Mouse (Mus musculus): ENCODE measurements around the gene Mrm2. TPM values are rescaled to one million over a fixed set of nuclear protein-coding genes. Genes with fewer than 3 reads are reported as not detected.
A peak's percentile ranks its signal among the peaks of the same experiment; 100 is the strongest.

Mrm2 gene
- polyA plus RNA-seq, 1 experiment from 2014 or later: 21.3 TPM

DNA sequence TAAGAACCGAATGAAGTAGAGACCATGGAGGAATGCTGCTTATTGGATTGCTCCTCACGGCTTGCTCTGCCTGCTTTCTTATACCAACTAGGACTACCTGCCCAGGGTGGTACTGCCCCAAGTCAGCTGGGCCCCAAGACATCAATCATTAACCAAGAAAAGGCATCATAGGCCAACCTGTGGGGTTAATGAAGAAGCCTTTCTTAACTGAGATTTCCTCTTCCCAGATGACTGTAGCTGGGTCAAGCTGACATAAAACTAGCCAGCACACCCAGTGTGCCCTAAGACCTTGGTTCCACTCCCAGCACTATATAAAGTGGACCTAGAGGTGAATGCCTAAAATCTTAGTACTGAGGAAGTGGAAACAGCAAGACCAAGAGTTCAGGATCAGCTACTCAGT lies 42.5 kb downstream of the Mrm2 start:
- H3K27me3 ChIP-seq: no peaks in the 10 kb centered on the region
- no peak for ATAC-seq (replicated peaks)

GRCm38 (mm10) chr5:140288287-140288686 lies 43.4 kb downstream of the Mrm2 start:
- H3K4me2 ChIP-seq (replicated peaks): no peak overlapping the region
- 46% methylated on average over 3 of the region's 3 CpGs for WGBS
- ATAC-seq (replicated peaks): peak; percentile 62

More for the DNA sequence above, 42.5 kb downstream of the Mrm2 start:
- 97% methylated on average over 2 of the region's 2 CpGs for WGBS
- H3K36me3 ChIP-seq: 0 out of 2 replicates have a peak, but pooled peaks cover 7% of the 10 kb centered on the region
- no peak overlapping the region for H3K9ac ChIP-seq (replicated peaks)
- H3K4me3 ChIP-seq: no peak overlapping the region
- H3K27ac ChIP-seq (replicated peaks): no peak overlapping the region
- H3K4me2 ChIP-seq (replicated peaks): no peak overlapping the region
- H3K9me3 ChIP-seq: no peaks in the 10 kb centered on the region
- no peaks in the 10 kb centered on the region for H3K4me1 ChIP-seq

DNA sequence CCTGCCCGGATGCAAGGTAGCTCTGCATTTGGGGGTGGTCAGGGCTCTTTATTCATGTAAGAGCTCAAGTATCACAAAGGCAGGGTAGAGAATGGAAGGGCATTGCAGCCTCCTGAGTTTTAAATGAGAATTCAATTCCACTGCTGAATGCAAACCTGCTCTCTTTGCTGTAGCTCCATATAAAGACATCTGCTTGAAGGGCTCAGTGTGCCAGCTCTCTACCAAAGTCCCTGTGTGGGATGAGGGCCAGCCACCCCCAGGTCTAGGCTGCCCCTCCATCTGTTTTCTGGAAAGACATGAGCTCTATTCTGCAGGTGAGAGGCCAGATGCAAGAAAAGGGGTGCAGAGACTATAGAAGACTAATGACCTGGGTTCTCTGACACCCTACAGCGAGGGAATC lies 46.9 kb downstream of the Mrm2 start:
- H3K27ac ChIP-seq (replicated peaks): no peak overlapping the region
- no peak overlapping the region for H3K4me3 ChIP-seq
- 75% methylated on average over 2 of the region's 2 CpGs for WGBS

More at GRCm38 (mm10) chr5:140288287-140288686, 43.4 kb downstream of the Mrm2 start:
- Histone ChIP-seq H3K4me1 (no peaks in the 10 kb centered on the region), H3K27ac (replicated peaks) (no peak overlapping the region), H3K4me3 (no peak overlapping the region), H3K9me3 (no peaks in the 10 kb centered on the region), H3K27me3 (no peaks in the 10 kb centered on the region), H3K36me3 (0 out of 2 replicates have a peak, but pooled peaks cover 7% of the 10 kb centered on the region), H3K9ac (replicated peaks) (no peak overlapping the region)

DNA sequence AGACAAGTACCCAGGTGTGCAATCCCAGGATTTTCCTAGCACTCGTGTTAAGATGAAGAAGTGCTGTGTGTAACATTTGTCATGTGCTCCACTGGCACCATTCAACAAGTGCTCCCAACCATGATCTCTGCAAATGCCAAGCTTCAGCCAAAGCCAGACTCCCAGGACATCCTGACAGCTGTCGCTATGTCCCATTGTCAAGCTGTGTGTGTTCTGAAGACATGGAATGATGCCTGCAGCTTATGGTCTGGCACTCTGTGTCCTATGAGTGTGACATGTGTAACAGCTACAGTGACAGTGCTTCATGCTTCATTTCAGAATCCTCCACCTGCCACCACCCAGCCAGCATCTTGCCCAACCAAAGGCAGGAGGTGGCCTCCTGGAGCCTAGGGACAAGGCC lies 47.7 kb downstream of the Mrm2 start:
- H3K4me3 ChIP-seq: no peak overlapping the region
- no peak overlapping the region for H3K27ac ChIP-seq (replicated peaks)
- H3K27me3 ChIP-seq: no peaks in the 10 kb centered on the region
- no peak for ATAC-seq (replicated peaks)
- no peaks in the 10 kb centered on the region for H3K36me3 ChIP-seq
- H3K9me3 ChIP-seq: no peaks in the 10 kb centered on the region
- H3K9ac ChIP-seq (replicated peaks): no peak overlapping the region
- H3K4me2 ChIP-seq (replicated peaks): no peak overlapping the region
- 84% methylated on average over 2 of the region's 2 CpGs for WGBS
- H3K4me1 ChIP-seq: peaks cover 10% of the 10 kb centered on the region; the same call in 1 of the 2 replicates

More for the DNA sequence above, 46.9 kb downstream of the Mrm2 start:
- Histone ChIP-seq H3K27me3 (no peaks in the 10 kb centered on the region), H3K4me1 (peaks cover 10% of the 10 kb centered on the region; the same call in 1 of the 2 replicates), H3K9me3 (no peaks in the 10 kb centered on the region), H3K36me3 (0 out of 2 replicates have a peak, but pooled peaks cover 4% of the 10 kb centered on the region), H3K4me2 (replicated peaks) (no peak overlapping the region), H3K9ac (replicated peaks) (no peak overlapping the region)
- ATAC-seq (replicated peaks): no peak

DNA sequence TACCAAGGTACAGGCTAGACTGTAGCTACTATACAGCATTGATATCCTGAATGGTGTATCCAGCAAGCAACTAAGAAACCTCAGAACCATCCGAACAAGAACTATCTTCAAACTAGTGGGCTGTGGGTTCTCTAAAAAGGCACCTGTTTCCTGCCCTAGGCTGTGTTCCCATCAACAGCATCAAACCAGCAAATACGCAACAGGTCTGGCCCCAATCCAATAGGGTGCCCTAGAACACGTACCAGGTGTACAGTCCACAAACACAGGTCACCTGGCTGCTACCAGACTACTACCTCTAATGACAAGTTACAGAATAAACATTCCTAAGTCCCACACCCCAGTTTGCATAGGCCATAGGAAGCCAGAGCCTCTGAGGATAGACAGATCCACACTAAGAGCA lies 48.8 kb downstream of the Mrm2 start:
- Histone ChIP-seq H3K36me3 (no peaks in the 10 kb centered on the region), H3K27ac (replicated peaks) (no peak overlapping the region), H3K4me1 (peaks cover 10% of the 10 kb centered on the region; the same call in 1 of the 2 replicates), H3K27me3 (no peaks in the 10 kb centered on the region), H3K9ac (replicated peaks) (no peak overlapping the region), H3K4me3 (no peak overlapping the region), H3K9me3 (no peaks in the 10 kb centered on the region), H3K4me2 (replicated peaks) (no peak overlapping the region)
- no peak for ATAC-seq (replicated peaks)
- 91% methylated on average over 3 of the region's 3 CpGs for WGBS

DNA sequence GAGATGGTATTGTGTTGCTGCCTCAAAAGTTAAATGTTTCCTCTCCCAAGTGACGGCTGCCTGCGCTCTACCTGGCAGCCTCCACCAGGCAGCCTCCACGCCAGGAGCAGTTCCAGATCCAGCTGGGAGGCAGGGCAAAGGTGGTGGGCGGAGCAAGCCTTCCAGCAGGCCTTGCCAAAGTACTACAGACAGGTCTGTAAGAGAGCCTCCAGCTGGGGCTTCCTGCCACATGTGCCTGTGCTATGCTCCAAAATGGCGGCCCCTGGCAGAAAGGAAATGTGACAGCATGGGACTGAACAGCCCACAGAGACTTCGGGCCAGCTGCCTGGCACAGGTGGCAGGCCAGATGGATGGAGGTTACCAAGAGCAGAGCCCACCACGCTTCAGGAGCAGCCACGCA lies 49.3 kb downstream of the Mrm2 start:
- Histone ChIP-seq H3K36me3 (no peaks in the 10 kb centered on the region), H3K4me2 (replicated peaks) (no peak overlapping the region), H3K4me1 (peaks cover 10% of the 10 kb centered on the region; the same call in 1 of the 2 replicates), H3K27me3 (no peaks in the 10 kb centered on the region), H3K9ac (replicated peaks) (no peak overlapping the region), H3K4me3 (no peak overlapping the region), H3K27ac (replicated peaks) (no peak overlapping the region), H3K9me3 (no peaks in the 10 kb centered on the region)
- WGBS: 59% methylated on average over 8 of the region's 8 CpGs
- no peak for ATAC-seq (replicated peaks)

DNA sequence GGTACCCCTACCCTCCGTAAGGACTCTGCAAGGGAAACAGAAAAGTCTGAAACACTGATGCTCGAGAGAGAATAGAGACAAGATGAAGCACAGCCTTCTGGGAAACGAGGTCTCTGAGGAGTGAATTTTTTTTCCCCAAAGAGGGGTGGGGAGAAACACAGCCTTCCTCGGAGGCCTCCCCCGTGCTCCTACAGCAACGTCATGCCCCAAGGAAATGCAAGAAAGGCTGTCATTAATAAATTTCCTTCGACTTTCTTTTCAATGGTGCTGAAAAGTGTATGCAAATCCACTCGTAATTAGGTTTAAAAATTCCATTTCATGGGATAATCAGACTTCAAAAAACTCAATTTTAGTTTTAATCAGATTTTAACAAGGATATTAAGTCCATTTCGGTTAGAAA lies 51.5 kb downstream of the Mrm2 start:
- no peak overlapping the region for H3K4me2 ChIP-seq (replicated peaks)
- WGBS: 43% methylated on average over 9 of the region's 9 CpGs
- no peak for ATAC-seq (replicated peaks)
- no peaks in the 10 kb centered on the region for H3K9me3 ChIP-seq
- H3K36me3 ChIP-seq: no peaks in the 10 kb centered on the region
- no peak overlapping the region for H3K27ac ChIP-seq (replicated peaks)
- no peak overlapping the region for H3K4me3 ChIP-seq
- H3K27me3 ChIP-seq: no peaks in the 10 kb centered on the region
- H3K4me1 ChIP-seq: peaks cover 13% of the 10 kb centered on the region
- no peak overlapping the region for H3K9ac ChIP-seq (replicated peaks)

Other genes with a start within 250 kb of the Mrm2 start
- 33.8 and 35.5 TPM in 2 replicates for gene Mad1l1, start 10.3 kb downstream of the Mrm2 start, polyA plus RNA-seq (2015; fragmentation: Nextera tagmentation; extraction: Ambion mirVana)
- gene Nudt1, start 10.2 kb downstream of the Mrm2 start, polyA plus RNA-seq (2015; fragmentation: Nextera tagmentation; extraction: Ambion mirVana): 22.3 and 22.9 TPM in 2 replicates
- gene Snx8, start 57.4 kb upstream of the Mrm2 start, polyA plus RNA-seq (2015; fragmentation: Nextera tagmentation; extraction: Ambion mirVana): 17.9 and 18.8 TPM in 2 replicates
- gene Eif3b, start 87.4 kb upstream of the Mrm2 start, polyA plus RNA-seq (2015; fragmentation: Nextera tagmentation; extraction: Ambion mirVana): 96.7 and 102 TPM in 2 replicates
- gene Gm4869, start 113.7 kb upstream of the Mrm2 start, polyA plus RNA-seq (2015; fragmentation: Nextera tagmentation; extraction: Ambion mirVana): not detected in 2 replicates
- 19.0 and 19.4 TPM in 2 replicates for gene Chst12, start 173.7 kb upstream of the Mrm2 start, polyA plus RNA-seq (2015; fragmentation: Nextera tagmentation; extraction: Ambion mirVana)
- gene Grifin, start 233.2 kb upstream of the Mrm2 start, polyA plus RNA-seq (2015; fragmentation: Nextera tagmentation; extraction: Ambion mirVana): 0.33 TPM in 1 of 2 replicates, not detected in the other